Mouse (Mus musculus): ENCODE measurements around the gene Cmtm1.
A peak's percentile ranks its signal among the peaks of the same experiment; 100 is the strongest.
"Not testable (repeated sequence)": the region's sequence is repeated elsewhere in the genome, so short reads cannot be mapped to it uniquely, and the experiment has no call there.

Cmtm1 gene

DNA sequence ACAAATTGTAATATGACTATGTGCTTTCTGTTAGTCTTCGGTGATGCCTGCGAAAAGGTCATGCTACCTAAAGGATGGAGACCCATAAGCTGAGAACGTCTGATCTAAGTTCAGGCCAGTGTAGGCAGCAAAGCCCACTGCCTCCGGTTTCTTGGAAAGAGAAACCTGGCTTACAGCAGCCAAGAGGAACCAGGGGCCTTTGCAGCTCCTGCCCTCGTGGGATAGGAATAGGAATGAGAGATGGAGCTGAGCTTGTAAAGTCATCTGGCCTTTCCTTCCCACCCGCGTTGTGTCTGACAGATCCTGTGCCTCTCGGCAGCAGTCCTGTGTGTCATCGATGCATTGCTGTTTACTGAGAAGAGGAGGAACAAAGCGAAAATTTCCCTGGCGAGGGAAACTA is 11.3 kb upstream of the Cmtm1 start, which contains the start of gene Gm11020:
Gene Gm11020 (plus strand): TSS at position 301 of the 400 bp plus-strand sequence.
- DNase-seq (ENCODE audit: low spot score in 2 of 2), result not testable (repeated sequence)

DNA sequence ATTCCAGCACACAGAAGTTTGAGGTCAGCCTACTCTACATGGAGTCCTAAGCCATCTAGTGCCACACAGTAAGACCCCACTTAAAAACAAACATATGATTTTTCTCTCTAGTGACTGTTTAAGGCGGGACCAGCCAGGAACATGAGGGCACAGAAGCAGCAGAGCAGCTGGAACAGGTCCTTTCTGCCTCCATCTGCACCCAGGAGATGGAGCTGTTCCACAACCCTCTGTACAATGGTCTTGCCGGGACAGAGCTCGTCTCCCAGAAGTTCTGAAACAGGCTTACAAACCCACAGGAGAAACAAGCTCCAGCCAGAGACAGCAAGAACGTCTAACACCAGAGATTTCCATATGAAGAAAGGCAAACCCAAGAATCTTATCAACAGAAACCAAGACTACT is 3.4 kb upstream of the Cmtm1 start:
- DNase-seq (ENCODE audit: low spot score in 2 of 2), result peak in 1 of 2 experiments; percentile 36

DNA sequence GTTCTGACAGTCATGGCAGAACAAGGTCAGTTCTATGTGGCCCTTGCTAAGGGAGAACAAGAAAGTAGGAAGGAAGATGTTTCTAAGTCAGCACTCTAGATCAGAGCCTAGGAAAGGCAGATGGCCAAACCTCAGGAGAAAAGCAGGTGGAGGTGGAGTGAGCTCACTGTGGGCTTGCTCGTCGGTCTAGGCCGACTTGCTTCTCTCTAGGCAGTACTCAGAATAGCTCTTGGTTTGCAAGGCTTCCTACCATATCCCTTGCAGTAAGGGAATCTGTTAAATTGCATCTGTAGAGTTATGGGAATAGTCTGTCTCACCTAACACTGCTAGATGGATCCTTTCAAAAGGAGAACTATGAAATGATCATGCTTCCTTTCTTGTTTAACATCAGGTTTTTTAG is 2.1 kb upstream of the Cmtm1 start:
- DNase-seq (ENCODE audit: low spot score in 2 of 2), result not testable (repeated sequence)

DNA sequence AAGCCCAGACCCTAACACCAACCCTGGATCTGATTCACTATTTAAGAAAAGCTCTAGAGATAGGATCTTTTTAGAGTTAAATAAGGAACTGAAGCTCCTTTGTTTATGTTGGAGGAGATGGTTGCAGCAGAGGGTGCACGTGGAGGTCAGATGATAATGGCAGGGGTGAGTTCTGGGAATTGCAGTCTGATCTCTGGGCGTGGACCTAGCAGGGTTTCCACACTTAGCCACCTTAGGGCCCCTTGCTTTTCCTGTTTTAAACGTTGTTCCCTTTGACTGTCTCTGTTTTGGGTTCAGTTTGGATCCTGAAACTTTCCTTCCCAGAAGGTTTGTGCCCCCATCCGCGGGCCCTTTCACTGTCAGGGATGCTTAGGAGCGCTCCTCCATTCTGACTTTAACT is 1.6 kb downstream of the Cmtm1 start:
- not testable (repeated sequence) for DNase-seq (ENCODE audit: low spot score in 2 of 2)

GRCm38 (mm10) chr8:104304962-104305361 is 5.0 kb downstream of the Cmtm1 start:
- no peak for DNase-seq (ENCODE audit: low spot score in 2 of 2)

DNA sequence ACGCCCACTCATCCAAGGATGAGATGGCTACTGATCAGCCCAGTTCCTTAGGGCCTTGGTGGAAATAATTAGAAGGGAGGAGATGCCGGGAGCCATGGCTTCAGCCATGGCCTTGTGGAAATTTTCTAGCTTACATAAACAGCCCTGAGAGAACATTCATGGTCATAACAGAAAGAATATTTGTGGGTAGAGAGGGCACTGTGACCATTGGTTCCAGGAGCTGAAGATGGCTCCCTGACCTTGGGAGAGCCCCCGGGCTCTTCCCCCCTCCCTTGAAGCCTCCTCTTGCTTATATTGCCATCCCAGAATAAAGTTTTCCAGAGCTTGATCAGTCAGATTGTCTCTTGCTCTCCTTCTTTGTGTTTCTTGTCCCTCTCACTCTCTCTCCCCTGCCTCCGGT is 7.4 kb downstream of the Cmtm1 start:
- DNase-seq (ENCODE audit: low spot score in 2 of 2), result not testable (repeated sequence)

DNA sequence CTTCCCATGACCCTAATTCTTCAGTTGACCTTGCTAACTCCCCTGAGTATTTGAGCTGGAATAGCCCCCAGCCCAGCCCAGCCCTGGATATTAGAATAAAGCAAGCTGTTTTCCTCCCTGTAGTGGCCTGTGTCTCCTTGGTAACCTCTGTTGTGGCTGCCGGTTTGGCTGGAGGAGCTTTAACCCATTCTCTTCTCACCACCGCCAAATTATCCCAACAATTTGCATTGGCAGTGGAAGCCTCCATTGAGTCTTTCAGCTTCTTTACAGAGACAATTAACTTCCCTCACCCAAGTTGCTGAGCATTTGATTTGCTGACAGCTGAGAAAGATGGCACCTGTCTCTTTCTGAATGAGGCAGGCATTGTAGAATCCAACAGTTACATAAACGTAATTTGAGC is 8.4 kb downstream of the Cmtm1 start:
- DNase-seq (ENCODE audit: low spot score in 2 of 2), result peak; percentile 27 to 32

DNA sequence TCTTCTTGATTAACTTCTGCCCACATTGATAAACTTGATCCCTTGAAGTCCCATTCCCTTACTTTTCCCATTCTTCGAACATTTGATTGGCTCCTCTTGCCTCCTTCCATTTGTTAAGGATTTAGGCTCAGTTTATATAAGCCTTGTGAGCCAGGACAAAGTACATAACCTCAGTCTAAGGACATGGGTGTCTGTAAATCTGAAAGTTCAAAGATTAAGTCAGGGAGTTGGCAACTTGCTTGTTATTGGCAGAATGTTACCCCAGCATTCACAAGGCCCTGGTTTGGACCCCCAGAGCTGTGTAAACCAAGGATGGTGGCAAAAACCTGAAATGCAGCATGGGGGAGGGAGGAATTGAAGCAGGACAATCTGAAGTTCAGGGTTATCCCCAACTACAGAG is 15.5 kb downstream of the Cmtm1 start:
- no peak for DNase-seq (ENCODE audit: low spot score in 2 of 2)

GRCm38 (mm10) chr8:104293081-104293480 is 16.9 kb downstream of the Cmtm1 start, which contains the start of gene Cmtm2a:
Gene Cmtm2a, minus strand, starts transcription at chr8:104293181.
- not testable (repeated sequence) for DNase-seq (ENCODE audit: low spot score in 2 of 2)

GRCm38 (mm10) chr8:104268937-104269440 is 41.0 kb downstream of the Cmtm1 start:
- no peak for DNase-seq (ENCODE audit: low spot score in 2 of 2)

DNA sequence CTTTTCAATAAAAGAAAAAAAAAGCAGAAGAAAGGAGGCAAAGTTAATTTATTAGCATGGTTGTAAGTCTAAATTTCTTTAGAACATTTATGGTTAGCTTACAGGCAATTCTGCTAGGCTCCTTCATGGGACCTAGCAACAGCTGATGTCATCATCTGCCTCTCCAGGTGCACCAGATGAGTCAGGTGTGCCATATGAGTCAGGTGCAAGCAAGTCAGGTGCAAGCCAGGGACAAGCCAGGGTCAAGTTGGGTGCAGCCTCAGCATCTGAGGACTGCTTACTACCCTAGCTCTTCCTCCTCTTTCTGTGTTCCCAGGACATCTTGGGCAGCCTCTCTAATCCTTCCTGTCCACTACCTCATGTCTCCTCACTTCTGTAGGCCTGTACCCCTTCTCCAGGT is 41.6 kb downstream of the Cmtm1 start:
- no peak for DNase-seq (ENCODE audit: low spot score in 2 of 2)

DNA sequence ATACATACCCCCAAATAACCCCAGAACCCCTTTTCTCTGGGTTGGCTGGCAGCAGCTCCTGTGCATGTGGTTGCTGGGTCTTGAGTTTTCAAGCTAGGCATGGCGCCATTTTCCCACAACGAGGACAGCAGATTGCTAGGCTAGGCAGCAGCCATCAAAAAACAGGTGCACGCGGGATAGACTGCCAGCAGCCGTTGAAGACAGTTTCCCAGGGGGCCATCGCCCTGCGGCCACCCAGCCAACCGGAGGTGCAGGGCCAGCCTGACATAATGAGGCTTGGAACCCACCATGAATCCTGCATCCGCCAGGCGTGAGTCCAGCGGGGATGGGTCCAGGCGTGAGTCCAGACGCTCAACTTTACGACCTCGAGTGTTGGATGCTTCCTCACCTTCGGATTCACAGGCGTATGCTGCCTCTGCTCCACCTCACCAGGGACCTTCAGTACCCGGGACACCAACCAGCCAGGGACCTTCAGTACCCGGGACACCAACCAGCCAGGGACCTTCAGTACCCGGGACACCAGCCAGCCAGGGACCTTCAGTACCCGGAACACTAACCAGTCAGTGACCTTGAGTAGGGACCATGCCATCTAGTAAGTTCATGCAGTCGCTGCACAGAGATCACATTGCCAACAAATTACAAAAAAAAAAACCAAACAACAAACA is 45.5 kb downstream of the Cmtm1 start:
- not testable (repeated sequence) for DNase-seq (ENCODE audit: low spot score in 2 of 2)

GRCm38 (mm10) chr8:104261802-104262201 is 48.1 kb downstream of the Cmtm1 start:
- DNase-seq (ENCODE audit: low spot score in 2 of 2), result not testable (repeated sequence)

DNA sequence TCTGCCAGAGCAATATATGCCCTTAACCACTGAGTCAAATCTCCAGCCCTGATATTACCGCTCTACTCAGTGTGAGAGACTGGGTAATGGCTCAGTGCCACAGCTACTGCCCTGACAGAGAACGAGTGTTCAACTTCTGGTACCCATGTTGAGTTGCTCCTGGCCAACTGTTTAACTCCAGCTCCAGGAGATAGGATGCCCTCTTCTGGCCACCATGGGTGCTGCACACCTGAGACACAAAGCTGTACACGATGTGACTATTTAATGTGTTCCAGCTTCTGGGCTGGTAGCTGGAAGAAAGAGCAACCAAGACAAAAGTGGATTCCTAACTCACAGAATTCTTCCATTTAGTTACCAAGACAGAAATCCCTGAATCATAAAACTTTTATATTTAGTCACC is 56.9 kb downstream of the Cmtm1 start:
- DNase-seq (ENCODE audit: low spot score in 2 of 2), result no peak

DNA sequence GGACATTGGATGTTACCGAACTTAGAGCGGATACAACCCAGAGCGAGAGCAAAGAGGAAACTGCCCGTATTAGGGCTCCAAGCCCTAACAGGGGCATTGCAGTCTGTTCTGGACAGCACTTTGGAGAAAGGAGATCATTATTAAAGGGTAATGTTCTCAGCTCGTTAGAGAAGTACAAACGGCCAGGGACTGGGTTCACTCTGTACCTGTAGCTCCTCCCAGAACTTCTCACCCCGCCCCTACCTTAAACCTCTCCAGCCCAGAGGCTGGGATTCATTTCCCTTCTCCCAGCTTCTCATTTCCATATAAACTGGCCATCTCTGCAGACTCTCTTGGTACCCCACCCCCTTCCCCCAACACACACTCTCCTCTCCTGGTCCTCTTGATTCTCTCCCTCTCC is 58.5 kb downstream of the Cmtm1 start:
- no peak for DNase-seq (ENCODE audit: low spot score in 2 of 2)

- peak; percentile 71 to 81 for DNase-seq (ENCODE audit: low spot score in 2 of 2)
Measured at GRCm38 (mm10) chr8:104250439-104251367, 59.2 kb downstream of the Cmtm1 start, which contains the start of gene Cklf. Gene Cklf, plus strand, starts transcription at chr8:104250861.

- peak in 1 of 2 experiments; percentile 11 for DNase-seq (ENCODE audit: low spot score in 2 of 2)
Measured at GRCm38 (mm10) chr8:104249442-104249996, 60.4 kb downstream of the Cmtm1 start.

DNA sequence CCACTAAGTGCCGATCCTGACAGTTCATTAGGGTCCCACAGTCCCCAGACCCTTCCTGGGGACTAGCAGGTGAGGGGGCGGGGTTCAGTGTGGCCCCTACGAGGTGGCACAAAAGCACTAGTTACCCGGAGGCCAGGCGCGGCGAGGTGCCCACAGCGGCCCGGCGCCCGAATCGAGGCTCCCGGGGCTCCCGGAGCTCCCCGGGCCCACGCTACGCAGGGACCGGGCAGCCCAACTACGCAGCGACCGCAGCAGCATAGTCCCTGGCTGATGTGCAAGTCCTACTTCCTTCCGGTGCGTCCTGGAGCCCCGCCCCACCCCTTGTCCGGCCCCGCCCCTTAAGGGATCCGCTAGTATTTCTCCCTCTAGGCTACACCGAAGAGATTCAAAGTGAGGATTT is 61.7 kb downstream of the Cmtm1 start, which contains the start of gene Tk2:
Gene Tk2 (minus strand): TSS at position 283 of the 400 bp plus-strand sequence.
- peak; percentile 84 to 87 for DNase-seq (ENCODE audit: low spot score in 2 of 2)

- DNase-seq (ENCODE audit: low spot score in 2 of 2), result no peak
Measured at GRCm38 (mm10) chr8:104247908-104248275, 62.1 kb downstream of the Cmtm1 start.

DNA sequence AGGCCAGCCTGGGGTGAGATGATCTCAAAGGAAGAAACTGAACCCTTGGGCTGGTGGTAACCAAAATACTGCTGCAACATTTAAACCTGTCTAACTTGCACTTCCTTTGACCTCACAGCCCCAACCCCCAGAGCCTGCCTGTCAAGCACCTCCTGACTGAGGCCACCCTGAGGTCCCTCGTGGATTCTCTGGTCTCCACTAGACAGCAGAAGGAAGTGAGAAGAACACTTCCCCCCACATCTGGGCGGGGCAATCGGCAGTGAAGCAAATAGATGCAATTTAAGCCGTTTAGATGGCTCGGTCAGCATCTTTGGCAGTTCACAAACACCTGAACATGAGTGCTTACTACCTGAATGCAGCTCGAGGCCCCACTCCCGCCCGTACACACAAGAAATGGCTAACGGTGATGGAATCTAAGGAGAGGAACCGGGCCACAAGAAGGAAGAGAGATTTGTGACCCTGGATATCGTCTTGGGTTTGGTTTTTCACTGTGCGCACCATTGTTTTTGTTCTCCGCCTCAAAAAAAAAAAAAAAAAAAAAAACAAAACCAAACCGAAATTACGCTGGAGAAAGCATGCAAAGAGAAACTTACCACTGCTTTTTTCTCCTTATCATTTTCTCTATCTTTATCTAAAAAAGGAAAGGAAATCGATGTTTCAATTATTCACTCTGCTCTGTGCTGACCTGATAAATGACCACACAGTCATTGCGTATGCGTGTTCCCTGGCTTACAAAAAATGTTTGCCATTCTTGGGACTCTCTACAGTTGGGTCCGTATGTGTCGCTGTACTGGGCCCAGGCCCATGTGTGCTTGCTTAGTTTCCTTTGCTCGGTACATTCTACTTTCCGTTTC is 62.7 kb downstream of the Cmtm1 start:
- peak in 1 of 2 experiments; percentile 43 for DNase-seq (ENCODE audit: low spot score in 2 of 2)

DNA sequence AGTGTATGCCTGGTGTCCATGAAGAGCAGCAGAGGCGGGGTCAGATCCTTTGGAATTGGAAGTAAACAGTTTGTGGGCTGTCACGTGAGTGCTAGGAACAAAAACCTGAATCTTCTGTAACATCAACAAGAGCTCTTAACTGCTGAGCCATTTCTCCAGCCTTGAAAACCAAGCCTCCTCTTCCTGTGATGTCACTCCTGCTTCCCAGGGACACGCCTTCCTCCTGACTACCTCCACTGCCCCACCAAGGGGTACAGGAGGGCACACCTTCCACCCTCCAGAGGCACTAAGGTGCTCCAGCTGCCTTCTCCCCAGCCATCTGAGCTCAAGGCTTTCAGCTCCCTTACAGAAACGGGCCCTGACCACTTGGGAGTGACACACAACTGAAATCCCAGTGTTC is 63.3 kb downstream of the Cmtm1 start:
- DNase-seq (ENCODE audit: low spot score in 2 of 2), result no peak

Measured in right cerebral cortex, postnatal 10 days (tissue).